8 mouse cellular contexts compared by ENCODE assay signal in genomic region chr8:26626651-26627077, GRCm38 (mm10).
A peak's percentile ranks its signal among the peaks of the same experiment; 100 is the strongest.
DNase-seq lines count a peak whose midpoint lies in the region; ATAC-seq and TF ChIP-seq lines count a peak whose summit lies in the region.
"Had no signal": no experiment of that assay in that cellular context is flagged by ENCODE, and none has a peak within 500 bp of the region (broad histone marks: within the 10 kb centered on the region; RNA-seq: fewer than 3 reads in every experiment).

No protein-coding gene starts in this region.

- H3K9ac ChIP-seq in midbrain, postnatal 0 days (replicated peaks; ENCODE audit: low read length, poor library complexity, severe bottlenecking): no peak overlapping the region
- H3K9ac ChIP-seq in midbrain, embryonic 15.5 days: no peak overlapping the region
- H3K9ac ChIP-seq in limb, embryonic 13.5 days: no peak overlapping the region

- intact Hi-C loops in heart, postnatal 10 days (cut with DNase I): no loop called here

- no peaks in the 10 kb centered on the region for H3K27me3 ChIP-seq in midbrain, postnatal 0 days (ENCODE audit: insufficient read depth, low read length)
- no peaks in the 10 kb centered on the region for H3K27me3 ChIP-seq in midbrain, embryonic 15.5 days (replicated peaks)
- peaks cover 40% of the 10 kb centered on the region for H3K27me3 ChIP-seq in limb, embryonic 13.5 days

- no peak; the same call in 1 of the 2 replicates for TF ChIP-seq CTCF in midbrain, postnatal 0 days (IDR thresholded peaks at IDR 0.05)

- peak; percentile 25 for DNase-seq in midbrain, postnatal 0 days (ENCODE audit: low spot score)
- DNase-seq in heart, postnatal 10 days: peak; percentile 41 to 61
- no peak for DNase-seq in layer of hippocampus, postnatal 14 days (ENCODE audit: low spot score in 2 of 2)
- no peak for DNase-seq in frontal cortex, postnatal 36 days (ENCODE audit: low spot score in 2 of 2)
- DNase-seq in cerebellum, adult 8-10 months: no peak
- DNase-seq: cerebellum, postnatal 25 days had no signal

- peaks cover 11% of the 10 kb centered on the region for H3K4me1 ChIP-seq in midbrain, postnatal 0 days (ENCODE audit: insufficient read depth, low read length)
- peaks cover 15% of the 10 kb centered on the region for H3K4me1 ChIP-seq in midbrain, embryonic 15.5 days
- H3K4me1 ChIP-seq in limb, embryonic 13.5 days: peaks cover 34% of the 10 kb centered on the region

- no peak for ATAC-seq in midbrain, postnatal 0 days (ENCODE audit: low FRiP score)
- no peak for ATAC-seq in midbrain, embryonic 15.5 days (replicated peaks)
- peak; percentile 41; the same call in 1 of the 2 replicates for ATAC-seq in limb, embryonic 13.5 days (ENCODE audit: low FRiP score, low read depth)

- no peak overlapping the region for H3K4me2 ChIP-seq in midbrain, postnatal 0 days (ENCODE audit: low read depth, low read length, poor library complexity, severe bottlenecking)
- H3K4me2 ChIP-seq in midbrain, embryonic 15.5 days: no peak overlapping the region
- H3K4me2 ChIP-seq in limb, embryonic 13.5 days (replicated peaks): peak overlapping the region; percentile 56

- no peaks in the 10 kb centered on the region for H3K9me3 ChIP-seq in midbrain, postnatal 0 days (ENCODE audit: low read length)
- no peaks in the 10 kb centered on the region for H3K9me3 ChIP-seq in midbrain, embryonic 15.5 days
- no peaks in the 10 kb centered on the region for H3K9me3 ChIP-seq in limb, embryonic 13.5 days

- WGBS in midbrain, postnatal 0 days: 65% methylated on average over 17 of the region's 17 CpGs
- 73% methylated on average over 17 of the region's 17 CpGs for WGBS in midbrain, embryonic 15.5 days
- whole genome bisulfite sequencing in limb, embryonic 13.5 days: 6% methylated on average over 17 of the region's 17 CpGs

- no peaks in the 10 kb centered on the region for H3K36me3 ChIP-seq in midbrain, postnatal 0 days (ENCODE audit: insufficient read depth, low read length)
- no peaks in the 10 kb centered on the region for H3K36me3 ChIP-seq in midbrain, embryonic 15.5 days (replicated peaks)
- no peaks in the 10 kb centered on the region for H3K36me3 ChIP-seq in limb, embryonic 13.5 days

- no peak overlapping the region for H3K4me3 ChIP-seq in midbrain, postnatal 0 days (ENCODE audit: low read depth, low read length)
- no peak overlapping the region for H3K4me3 ChIP-seq in midbrain, embryonic 15.5 days
- peak overlapping the region; percentile 5; the same call in 1 of the 2 replicates for H3K4me3 ChIP-seq in limb, embryonic 13.5 days

- no peak overlapping the region for H3K27ac ChIP-seq in midbrain, postnatal 0 days (ENCODE audit: low read depth, low read length)
- no peak overlapping the region; the same call in 1 of the 2 replicates for H3K27ac ChIP-seq in midbrain, embryonic 15.5 days
- no peak overlapping the region for H3K27ac ChIP-seq in limb, embryonic 13.5 days

Comparison
In these comparisons a context has a peak if more than half of its experiments do, and no peak if none do; other contexts are left out.
1. DNase-seq: peak in midbrain, postnatal 0 days (single experiment) and heart, postnatal 10 days (2 of 2); none in layer of hippocampus, postnatal 14 days (0 of 2), frontal cortex, postnatal 36 days (0 of 2) and cerebellum, adult 8-10 months (single experiment).